Mouse (Mus musculus) retina, postnatal 7 days (tissue): Measurements from ENCODE around the gene Mill2.
"Not testable (repeated sequence)": the region's sequence is repeated elsewhere in the genome, so short reads cannot be mapped to it uniquely, and the experiment has no call there.

Source experiments
- DNase-seq: peaks from one replicate; pipeline ENCODE4 v3.0.0-alpha.2; 2012; ENCODE audit warnings: low read depth, low spot score

Mill2 gene

GRCm38 (mm10) chr7:18839865-18840264, at the start of gene Mill2:
Mill2 (plus strand) TSS chr7:18839966.
- DNase-seq = no peak

GRCm38 (mm10) chr7:18790671-18791070, 49.1 kb upstream of the Mill2 start:
- DNase-seq = not testable (repeated sequence)

GRCm38 (mm10) chr7:18798420-18798819, 41.3 kb upstream of the Mill2 start, which contains the start of gene Psg19:
Psg19 (minus strand) TSS chr7:18798520.
- DNase-seq = no peak

GRCm38 (mm10) chr7:18799129-18799528, 40.6 kb upstream of the Mill2 start:
- no peak for DNase-seq

- DNase-seq = no peak
These were observed 36.2 kb upstream of the Mill2 start for GRCm38 (mm10) chr7:18803526-18803925.

GRCm38 (mm10) chr7:18818301-18818700, 21.5 kb upstream of the Mill2 start:
- DNase-seq = no peak

- no peak for DNase-seq
These were observed 18.3 kb upstream of the Mill2 start, which contains the start of gene Psg17 for GRCm38 (mm10) chr7:18821507-18821906. Psg17 (minus strand) TSS chr7:18821607.

GRCm38 (mm10) chr7:18827792-18828546, 11.8 kb upstream of the Mill2 start:
- no peak for DNase-seq

- DNase-seq = no peak
These were observed 11.2 kb upstream of the Mill2 start for GRCm38 (mm10) chr7:18828592-18828991.

GRCm38 (mm10) chr7:18829545-18829944, 10.2 kb upstream of the Mill2 start:
- no peak for DNase-seq

GRCm38 (mm10) chr7:18832298-18832697, 7.5 kb upstream of the Mill2 start:
- DNase-seq = no peak

- DNase-seq = no peak
These were observed 814 bp downstream of the Mill2 start for GRCm38 (mm10) chr7:18840386-18841173.

- DNase-seq = no peak
These were observed 1.4 kb downstream of the Mill2 start for GRCm38 (mm10) chr7:18841174-18841567.

GRCm38 (mm10) chr7:18844811-18845210, 5.0 kb downstream of the Mill2 start:
- no peak for DNase-seq

- no peak for DNase-seq
These were observed 8.6 kb downstream of the Mill2 start for GRCm38 (mm10) chr7:18848395-18848794.

GRCm38 (mm10) chr7:18858310-18858916, 18.6 kb downstream of the Mill2 start:
- no peak for DNase-seq

- DNase-seq = no peak
These were observed 23.0 kb downstream of the Mill2 start for GRCm38 (mm10) chr7:18862801-18863200.

- DNase-seq = no peak
These were observed 28.7 kb downstream of the Mill2 start for GRCm38 (mm10) chr7:18868491-18868890.

- not testable (repeated sequence) for DNase-seq
These were observed 31.3 kb downstream of the Mill2 start, which contains the start of gene Pglyrp1 for GRCm38 (mm10) chr7:18871031-18871430. Pglyrp1 (plus strand) TSS chr7:18871331.

GRCm38 (mm10) chr7:18872014-18872802, 32.4 kb downstream of the Mill2 start:
- DNase-seq = no peak

GRCm38 (mm10) chr7:18872816-18873215, 33.0 kb downstream of the Mill2 start:
- DNase-seq = no peak
